Mouse (Mus musculus) R1 (cell line): Measurements from ENCODE around the gene Gm10142.
"Not testable (repeated sequence)": the region's sequence is repeated elsewhere in the genome, so short reads cannot be mapped to it uniquely, and the experiment has no call there.

Source experiments
- DNase-seq: peaks from one replicate; pipeline ENCODE4 v3.0.0-alpha.2; 2018; ENCODE audit warnings: low read depth, low spot score

Gm10142 gene

DNA sequence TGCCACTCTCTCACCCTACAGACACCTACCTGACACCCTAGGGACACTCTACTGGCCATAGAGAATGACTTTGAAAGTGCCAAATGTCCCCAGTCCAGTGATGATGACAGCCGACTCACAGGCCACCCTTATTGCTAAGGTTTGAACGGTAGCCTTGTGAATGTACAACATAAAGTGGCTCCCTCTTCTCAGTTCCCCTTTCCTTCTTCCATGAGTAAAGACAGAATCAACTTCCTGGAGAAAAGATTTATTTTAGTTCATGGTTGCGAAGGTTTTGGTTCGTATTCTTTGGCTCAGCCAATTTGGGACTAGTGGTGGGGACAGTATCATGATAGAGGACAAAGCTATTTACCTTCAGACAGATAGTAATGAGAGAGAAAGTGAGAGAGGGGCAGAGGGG is 23.3 kb downstream of the Gm10142 start:
- DNase-seq, result no peak

DNA sequence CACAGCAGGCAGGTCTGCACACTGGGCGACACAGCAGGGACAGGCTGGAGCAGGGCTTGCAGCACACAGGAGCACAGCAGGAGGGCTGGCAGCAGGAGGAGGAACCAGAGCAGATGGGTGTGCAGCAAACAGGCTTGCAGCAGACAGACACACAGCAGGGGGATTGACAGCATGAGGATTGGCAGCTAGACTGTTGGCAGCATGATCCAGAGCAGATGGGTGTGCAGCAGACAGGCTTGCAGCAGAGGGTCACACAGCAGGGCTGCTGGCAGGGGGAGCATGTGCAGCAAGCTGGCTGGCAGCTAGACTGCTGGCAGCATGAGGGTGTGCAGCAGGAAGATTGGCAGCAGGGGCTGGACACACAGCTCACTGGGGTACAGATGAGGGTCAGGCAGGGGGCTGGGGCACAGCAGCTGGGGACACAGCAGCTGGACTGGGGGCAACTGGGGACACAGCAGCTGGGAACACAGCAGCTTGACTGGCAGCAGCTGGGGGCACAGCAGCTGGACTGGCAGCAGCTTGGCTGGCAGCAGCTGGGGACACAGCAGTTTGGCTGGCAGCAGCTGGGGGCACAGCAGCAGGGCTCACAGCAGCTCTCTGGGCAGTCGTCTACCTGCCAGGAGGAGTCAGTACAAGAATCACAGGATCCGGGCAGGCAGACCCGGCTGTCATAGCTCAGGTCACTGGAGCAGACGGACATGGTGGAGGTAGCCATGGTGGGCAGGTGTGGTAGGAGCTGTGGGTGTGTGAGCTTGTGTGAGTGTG is 26.5 kb downstream of the Gm10142 start, which contains the start of gene Gm18596:
Gene Gm18596, minus strand, starts transcription at position 715 of the 765 bp plus-strand sequence.
- not testable (repeated sequence) for DNase-seq

DNA sequence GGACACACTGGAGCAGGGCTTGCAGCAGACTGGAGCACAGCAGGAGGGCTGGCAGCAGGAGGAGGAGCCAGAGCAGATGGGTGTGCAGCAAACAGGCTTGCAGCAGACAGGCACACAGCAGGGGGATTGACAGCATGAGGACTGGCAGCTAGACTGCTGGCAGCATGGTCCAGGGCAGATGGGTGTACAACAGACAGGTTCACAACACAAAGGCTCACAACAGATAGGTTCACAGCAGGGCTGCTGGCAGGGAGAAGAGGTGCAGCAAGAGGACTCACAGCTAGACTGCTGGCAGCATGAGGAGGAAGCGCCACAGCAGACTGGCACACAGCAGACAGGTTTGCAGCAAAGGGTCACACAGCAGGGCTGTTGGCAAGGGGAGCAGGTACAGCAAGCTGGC is 35.1 kb downstream of the Gm10142 start:
- not testable (repeated sequence) for DNase-seq

DNA sequence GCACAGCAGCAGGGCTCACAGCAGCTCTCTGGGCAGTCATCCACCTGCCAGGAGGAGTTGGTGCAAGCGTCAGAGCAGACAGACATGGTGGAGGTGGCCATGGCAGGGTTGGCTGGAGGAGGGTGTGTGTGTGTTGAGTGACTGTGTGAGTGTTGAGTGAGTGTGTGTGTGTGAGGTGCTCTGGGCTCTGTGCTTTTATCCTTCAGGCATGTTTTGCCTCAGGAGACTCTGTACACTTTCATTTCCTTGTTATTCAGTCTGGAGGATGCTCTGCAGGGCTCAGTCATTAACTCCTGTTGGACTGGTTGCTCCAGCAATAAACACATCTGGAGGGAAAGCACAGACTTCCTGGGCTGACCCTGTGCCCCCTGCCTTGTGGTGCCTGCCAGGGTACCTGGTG is 35.6 kb downstream of the Gm10142 start, which contains the start of gene Gm9736:
Gene Gm9736, minus strand, starts transcription at position 101 of the 400 bp plus-strand sequence.
- not testable (repeated sequence) for DNase-seq

DNA sequence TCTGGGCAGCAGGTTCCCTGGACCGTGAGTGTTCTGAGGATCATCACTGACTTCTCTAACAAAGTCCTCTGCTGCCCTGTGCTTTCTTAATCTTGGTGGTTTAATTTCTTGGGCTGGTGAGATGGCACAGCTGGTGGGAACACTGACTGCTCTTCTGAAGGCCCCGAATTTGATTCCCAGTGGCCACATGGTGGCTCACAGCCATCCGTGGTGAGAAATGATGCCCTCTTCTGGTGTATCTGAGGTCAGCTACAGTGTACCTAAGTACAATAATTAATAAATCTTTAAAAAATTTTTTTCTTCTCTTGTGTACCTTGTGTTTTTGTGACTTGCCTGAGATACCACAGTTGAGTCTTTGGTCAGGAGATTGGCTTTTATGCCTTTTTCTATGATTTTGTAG is 36.7 kb downstream of the Gm10142 start:
- DNase-seq, result not testable (repeated sequence)

DNA sequence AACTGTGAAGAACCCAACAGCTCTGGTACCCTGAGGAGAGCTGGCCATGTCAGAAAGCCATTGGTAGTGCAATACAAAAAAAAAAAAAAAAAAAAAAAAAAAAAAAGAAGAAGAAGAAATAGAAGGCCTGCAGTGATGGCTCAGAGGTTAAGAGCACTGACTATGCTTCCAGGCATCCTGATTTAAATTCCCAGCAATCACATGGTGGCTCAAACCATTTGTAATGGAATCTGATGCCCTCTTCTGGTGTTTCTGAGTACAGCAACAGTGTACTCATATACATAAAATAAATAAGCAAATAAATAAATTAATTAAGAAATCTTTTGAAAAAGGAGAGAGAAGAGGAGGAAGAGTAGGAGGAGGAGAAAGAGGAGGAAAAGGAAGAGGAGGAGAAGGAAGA is 37.8 kb downstream of the Gm10142 start:
- DNase-seq, result peak; percentile 48

DNA sequence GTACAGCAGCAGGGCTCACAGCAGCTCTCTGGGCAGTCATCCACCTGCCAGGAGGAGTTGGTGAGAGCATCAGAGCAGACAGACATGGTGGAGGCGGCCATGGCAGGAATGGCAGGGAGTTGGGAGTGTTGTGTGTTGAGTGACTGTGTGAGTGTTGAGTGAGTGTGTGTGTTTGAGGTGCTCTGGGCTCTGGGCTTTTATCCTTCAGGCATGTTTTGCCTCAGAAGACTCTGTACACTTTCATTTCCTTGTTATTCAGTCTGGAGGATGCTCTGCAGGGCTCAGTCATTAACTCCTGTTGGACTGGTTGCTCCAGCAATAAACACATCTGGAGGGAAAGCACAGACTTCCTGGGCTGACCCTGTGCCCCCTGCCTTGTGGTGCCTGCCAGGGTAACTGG is 44.0 kb downstream of the Gm10142 start, which contains the start of gene Gm3233:
Gene Gm3233, minus strand, starts transcription at position 101 of the 400 bp plus-strand sequence.
- DNase-seq, result not testable (repeated sequence)
